Mouse (Mus musculus) forebrain, postnatal 0 days (tissue): ENCODE results near the gene Gm37240. TPM values are rescaled to one million over a fixed set of nuclear protein-coding genes. Genes with fewer than 3 reads are reported as not detected.

Source experiments
- ATAC-seq: fragments of 200-750 bp; cut with Nextera tagmentation; 2 replicates; pipeline ENCODE4 v1.8.0; 2017; ENCODE audit warnings: mild to moderate bottlenecking, moderate library complexity
- DNase-seq: peaks from one replicate; pipeline ENCODE4 v3.0.0-alpha.2; 2015
- H3K27ac ChIP-seq: fragments of 300-500 bp; sonication (generic); 2 replicates; pipeline ENCODE4 v1.5.1; 2014; ENCODE audit warnings: low read depth, mild to moderate bottlenecking, antibody characterized with exemption, low read length, moderate library complexity, mixed read lengths
- H3K27me3 ChIP-seq: fragments of 300-500 bp; sonication (generic); 2 replicates; pipeline ENCODE4 v1.6.1; 2014; ENCODE audit warnings: mild to moderate bottlenecking, low read length, mixed read lengths; ENCODE audit not compliant: insufficient read depth
- H3K36me3 ChIP-seq: fragments of 300-500 bp; sonication (generic); 2 replicates; pipeline ENCODE4 v1.6.1; 2014; ENCODE audit warnings: mild to moderate bottlenecking, moderate library complexity; ENCODE audit not compliant: insufficient read depth
- H3K4me1 ChIP-seq: fragments of 300-500 bp; sonication (generic); 2 replicates; pipeline ENCODE4 v1.6.1; 2014; ENCODE audit warnings: antibody characterized with exemption; ENCODE audit not compliant: insufficient read depth
- H3K4me2 ChIP-seq: fragments of 300-500 bp; sonication (generic); 2 replicates; pipeline ENCODE4 v1.6.1; 2014; ENCODE audit warnings: low read depth, mild to moderate bottlenecking, moderate library complexity
- H3K4me3 ChIP-seq: fragments of 300-500 bp; sonication (generic); 2 replicates; pipeline ENCODE4 v1.5.1; 2014; ENCODE audit warnings: low read depth, low read length, mixed read lengths
- H3K9ac ChIP-seq: fragments of 300-500 bp; sonication (generic); 2 replicates; pipeline ENCODE4 v1.6.1; 2014; ENCODE audit warnings: mild to moderate bottlenecking
- H3K9me3 ChIP-seq: fragments of 300-500 bp; sonication (generic); 2 replicates; pipeline ENCODE4 v1.6.1; 2016; ENCODE audit warnings: low read length
- CTCF ChIP-seq: sonication (generic); IDR thresholded peaks from 2 replicates; pipeline ENCODE4 v1.5.1; 2016; ENCODE audit warnings: antibody characterized with exemption, control low read depth, low read depth
- WGBS: fragments of 180-500 bp; shearing (Covaris S2); extraction: QIAGEN DNeasy Blood & Tissue Kit; methylation state at CpG from one replicate; pipeline ENCODE4 v1.1.7; 2014; 5-methylcytosine and 5-hydroxymethylcytosine counted together
- polyA plus RNA-seq: library from polyadenylated mRNA; unstranded; fragments of >200 nt; fragmentation: Nextera tagmentation; extraction: Ambion mirVana; gene quantifications from 2 replicates; pipeline ENCODE4 v1.2.1, GENCODE M21; 2015
- total RNA-seq: library from RNA; depleted of rRNA; stranded (reverse); fragments of >200 nt; gene quantifications from 2 replicates; pipeline ENCODE4 v1.2.3, GENCODE M21; 2014

Gm37240 gene
- total and polyA plus RNA-seq, 2 experiments from 2014 or later: 0.67 to 1.2 TPM

DNA sequence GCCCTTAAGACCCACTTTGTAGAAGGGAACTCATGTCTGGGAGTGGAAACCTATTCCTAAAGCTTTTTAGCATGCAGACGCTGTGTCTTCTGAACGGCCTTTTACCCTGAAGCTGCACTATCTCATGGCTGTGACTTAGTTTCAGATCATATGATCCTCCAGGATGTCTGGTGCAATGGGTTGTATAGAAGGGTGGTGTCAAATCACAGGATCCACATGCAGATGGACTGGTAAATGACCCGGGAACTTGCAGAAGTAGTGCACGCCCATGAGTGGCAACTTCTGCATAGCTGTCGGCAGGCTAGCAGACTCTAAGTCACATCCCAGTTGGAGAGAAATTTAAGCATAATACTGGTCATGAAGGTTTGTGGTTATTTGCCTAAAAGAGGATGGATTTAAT lies 1139.2 kb downstream of the Gm37240 start:
- H3K27ac ChIP-seq: no peak overlapping the region
- ATAC-seq: no peak
- no peak overlapping the region for H3K4me3 ChIP-seq
- H3K4me2 ChIP-seq: no peak overlapping the region
- peaks cover 7% of the 10 kb centered on the region for H3K4me1 ChIP-seq
- DNase-seq: no peak
- 96% methylated on average over 5 of the region's 5 CpGs for WGBS
- no peak overlapping the region for H3K9ac ChIP-seq
- H3K36me3 ChIP-seq: no peaks in the 10 kb centered on the region
- H3K9me3 ChIP-seq: no peaks in the 10 kb centered on the region
- no peak for TF ChIP-seq CTCF
- H3K27me3 ChIP-seq: no peaks in the 10 kb centered on the region

DNA sequence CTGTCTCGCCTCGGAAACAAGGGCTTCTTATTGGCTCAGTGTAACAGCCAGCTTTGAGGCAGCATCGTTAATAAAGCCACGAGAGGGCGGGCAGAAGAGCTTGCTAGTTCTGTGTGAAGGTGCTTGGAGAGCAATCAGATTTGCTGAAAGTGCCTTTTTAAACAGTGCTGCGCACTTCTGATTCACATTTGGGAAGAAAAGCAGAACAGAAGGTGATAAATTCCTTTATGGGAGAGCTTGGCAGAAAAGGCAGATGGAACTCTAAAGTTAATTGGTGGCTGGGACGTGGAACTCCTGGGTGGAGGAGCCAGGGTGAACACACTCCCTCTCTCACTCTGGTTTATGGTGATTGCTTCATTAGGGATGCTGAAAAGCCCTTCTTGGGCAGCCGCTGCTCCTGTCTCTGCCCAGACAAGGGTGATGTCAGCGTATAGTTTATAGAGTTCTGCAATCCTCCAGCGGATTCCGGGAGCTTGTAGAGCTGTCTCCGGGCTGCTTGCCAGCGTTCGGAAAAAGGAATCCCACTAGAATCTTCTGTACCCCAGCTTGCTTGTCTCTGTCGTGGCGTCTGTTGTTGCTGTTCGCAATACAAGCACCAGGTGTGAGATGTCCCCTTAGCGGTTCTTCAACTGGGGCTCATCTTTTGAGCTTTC lies 1141.7 kb downstream of the Gm37240 start:
- ATAC-seq (peak; percentile 96), DNase-seq (peak; percentile 89)
- Histone ChIP-seq H3K9ac (0 out of 2 replicates have a peak overlapping the region, but pooled peaks have one; percentile 2), H3K27ac (peak overlapping the region; percentile 60; the same call in 1 of the 2 replicates), H3K27me3 (no peaks in the 10 kb centered on the region), H3K9me3 (no peaks in the 10 kb centered on the region), H3K36me3 (no peaks in the 10 kb centered on the region), H3K4me3 (peak overlapping the region; percentile 10), H3K4me2 (peak overlapping the region; percentile 37), H3K4me1 (peaks cover 7% of the 10 kb centered on the region)
- 17% methylated on average over 18 of the region's 18 CpGs for WGBS
- peak; percentile 45 for TF ChIP-seq CTCF

DNA sequence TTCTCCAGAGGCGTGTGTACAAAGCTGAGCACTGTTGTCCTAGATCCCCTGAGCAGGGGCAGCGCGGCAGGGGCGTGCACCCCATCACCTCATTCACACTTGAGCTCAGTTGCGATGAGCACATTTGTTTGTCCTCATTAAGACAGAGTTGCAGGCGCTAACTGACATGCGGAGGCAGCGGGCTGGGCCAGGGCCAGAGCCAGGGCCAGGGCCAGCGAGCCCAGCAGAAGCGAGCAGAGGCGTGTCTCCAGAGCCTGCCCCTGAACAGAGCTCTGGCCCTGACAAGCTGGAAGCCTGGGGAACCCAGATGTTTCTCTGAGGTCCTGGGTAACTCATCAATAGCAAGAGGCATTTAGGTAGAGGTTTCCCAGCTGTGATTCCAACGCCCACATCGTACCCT lies 1142.6 kb downstream of the Gm37240 start:
- no peaks in the 10 kb centered on the region for H3K27me3 ChIP-seq
- no peak for DNase-seq
- no peak overlapping the region for H3K27ac ChIP-seq
- no peak for ATAC-seq
- 42% methylated on average over 13 of the region's 13 CpGs for WGBS
- H3K4me1 ChIP-seq: peaks cover 7% of the 10 kb centered on the region
- TF ChIP-seq CTCF: no peak
- H3K4me3 ChIP-seq: no peak overlapping the region
- H3K36me3 ChIP-seq: no peaks in the 10 kb centered on the region
- H3K9me3 ChIP-seq: no peaks in the 10 kb centered on the region
- no peak overlapping the region for H3K9ac ChIP-seq
- H3K4me2 ChIP-seq: 0 out of 2 replicates have a peak overlapping the region, but pooled peaks have one; percentile 37

DNA sequence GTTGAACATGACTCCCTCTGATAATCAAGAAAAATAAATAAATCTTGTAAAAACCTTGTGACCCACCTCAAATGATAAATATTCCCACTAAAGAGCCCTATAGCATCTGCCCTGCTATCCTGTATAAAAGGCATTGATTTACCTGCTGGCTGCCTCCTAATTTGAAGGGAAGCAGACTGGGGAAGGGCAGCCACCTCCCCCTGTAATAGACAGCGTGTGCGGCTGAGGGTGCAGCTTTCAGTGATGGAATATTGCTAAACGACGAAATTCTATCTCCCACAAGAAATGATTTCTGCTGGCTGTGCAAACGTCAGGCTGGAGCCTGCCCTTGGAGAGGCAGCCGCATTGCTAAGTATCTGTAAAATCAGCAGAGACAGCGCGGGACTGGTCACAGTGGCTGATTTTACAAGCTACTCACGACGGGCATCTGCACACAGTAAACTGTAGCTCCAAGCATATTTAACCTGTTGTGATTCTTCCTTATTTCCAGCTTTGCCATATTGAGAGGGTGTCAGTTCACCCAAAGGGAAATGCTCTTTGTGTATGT lies 1147.2 kb downstream of the Gm37240 start:
- H3K27me3 ChIP-seq: no peaks in the 10 kb centered on the region
- DNase-seq: no peak
- no peak overlapping the region for H3K4me2 ChIP-seq
- WGBS: 48% methylated on average over 10 of the region's 10 CpGs
- ATAC-seq: no peak
- TF ChIP-seq CTCF: no peak
- no peaks in the 10 kb centered on the region for H3K36me3 ChIP-seq
- H3K4me1 ChIP-seq: peaks cover 5% of the 10 kb centered on the region
- no peak overlapping the region for H3K4me3 ChIP-seq
- no peak overlapping the region for H3K27ac ChIP-seq
- H3K9me3 ChIP-seq: no peaks in the 10 kb centered on the region
- H3K9ac ChIP-seq: no peak overlapping the region

DNA sequence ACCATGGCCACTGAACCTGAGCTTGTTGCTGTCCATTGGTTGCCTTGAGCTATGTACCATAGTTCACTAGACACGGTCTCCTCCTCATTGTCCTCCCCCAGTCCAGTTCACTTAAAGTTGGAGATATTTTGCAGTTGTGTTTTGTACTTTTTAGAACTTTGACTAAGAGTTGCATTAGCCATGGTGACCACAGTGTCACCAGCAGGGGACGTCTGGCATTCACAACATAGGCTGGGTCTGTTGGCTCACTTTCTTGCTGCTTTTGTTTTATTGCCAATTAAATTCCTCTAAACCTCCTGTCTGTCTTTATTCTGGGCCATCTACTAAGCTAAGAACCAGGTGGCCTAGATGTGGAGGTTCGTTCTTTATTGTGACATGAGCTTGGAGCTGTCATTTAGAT lies 1150.2 kb downstream of the Gm37240 start:
- no peaks in the 10 kb centered on the region for H3K36me3 ChIP-seq

DNA sequence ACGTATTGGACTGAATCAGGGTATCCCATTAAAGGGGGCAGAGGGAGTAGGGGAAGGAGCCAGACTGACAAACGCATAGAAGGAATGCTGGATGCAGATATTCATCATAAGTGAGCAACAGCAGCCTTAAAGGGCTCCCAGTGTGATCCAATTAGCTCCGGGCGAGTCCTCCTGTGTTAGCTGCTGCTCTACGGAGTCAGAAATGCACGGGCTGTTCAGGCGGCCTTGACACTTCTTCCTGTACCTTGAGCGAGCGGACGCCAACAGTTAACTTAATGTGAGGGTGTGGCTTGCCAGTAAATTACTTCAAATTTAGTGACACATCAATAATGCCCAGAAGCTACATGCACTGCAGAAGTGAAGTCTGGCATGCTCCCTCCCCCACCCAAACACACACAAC lies 1151.6 kb downstream of the Gm37240 start:
- Histone ChIP-seq H3K4me2 (no peak overlapping the region), H3K4me1 (peaks cover 17% of the 10 kb centered on the region), H3K27ac (no peak overlapping the region), H3K4me3 (no peak overlapping the region), H3K36me3 (no peaks in the 10 kb centered on the region), H3K27me3 (no peaks in the 10 kb centered on the region), H3K9me3 (no peaks in the 10 kb centered on the region), H3K9ac (no peak overlapping the region)
- DNase-seq (no peak), ATAC-seq (no peak)
- TF ChIP-seq CTCF: no peak
- 61% methylated on average over 10 of the region's 10 CpGs for WGBS

More for the DNA sequence above, 1150.2 kb downstream of the Gm37240 start:
- H3K9ac ChIP-seq: no peak overlapping the region
- 57% methylated on average over 3 of the region's 3 CpGs for WGBS
- 0 out of 2 replicates have a peak, but pooled peaks cover 5% of the 10 kb centered on the region for H3K4me1 ChIP-seq
- H3K4me3 ChIP-seq: no peak overlapping the region
- H3K27me3 ChIP-seq: no peaks in the 10 kb centered on the region
- H3K4me2 ChIP-seq: no peak overlapping the region
- TF ChIP-seq CTCF: no peak
- ATAC-seq: no peak
- no peaks in the 10 kb centered on the region for H3K9me3 ChIP-seq
- DNase-seq: no peak
- H3K27ac ChIP-seq: no peak overlapping the region

DNA sequence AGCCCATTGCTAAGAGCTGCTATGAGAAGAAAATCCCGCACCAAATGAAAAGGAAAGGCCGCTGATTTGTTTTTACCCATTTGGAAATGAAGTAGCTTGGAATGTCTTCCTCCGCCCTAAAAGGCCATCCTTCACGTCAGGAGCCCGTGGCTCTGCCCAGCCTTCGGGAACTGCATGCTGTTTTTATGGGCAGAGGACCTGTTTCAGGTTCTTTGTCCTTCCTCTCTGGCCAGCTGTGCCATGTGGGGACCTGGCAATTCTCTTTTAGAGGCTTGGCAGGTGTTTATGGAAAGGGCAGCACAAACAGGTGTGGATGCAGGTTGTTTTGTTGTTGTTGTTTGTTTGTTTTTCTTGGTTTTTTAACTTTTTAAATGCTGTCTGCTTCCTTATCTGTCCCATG lies 1154.8 kb downstream of the Gm37240 start:
- H3K27ac ChIP-seq: peak overlapping the region; percentile 79
- peak overlapping the region; percentile 30 for H3K4me3 ChIP-seq
- H3K9me3 ChIP-seq: no peaks in the 10 kb centered on the region
- WGBS: 5% methylated on average over 6 of the region's 6 CpGs
- H3K36me3 ChIP-seq: no peaks in the 10 kb centered on the region
- H3K9ac ChIP-seq: peak overlapping the region; percentile 51; the same call in 1 of the 2 replicates
- no peaks in the 10 kb centered on the region for H3K27me3 ChIP-seq
- no peak for TF ChIP-seq CTCF
- no peak for DNase-seq
- H3K4me2 ChIP-seq: peak overlapping the region; percentile 53
- ATAC-seq: peak; percentile 12; the same call in 1 of the 2 replicates
- peaks cover 19% of the 10 kb centered on the region for H3K4me1 ChIP-seq
